Mouse (Mus musculus): ENCODE measurements around the gene 4933400A11Rik.

The 4933400A11Rik gene

DNA sequence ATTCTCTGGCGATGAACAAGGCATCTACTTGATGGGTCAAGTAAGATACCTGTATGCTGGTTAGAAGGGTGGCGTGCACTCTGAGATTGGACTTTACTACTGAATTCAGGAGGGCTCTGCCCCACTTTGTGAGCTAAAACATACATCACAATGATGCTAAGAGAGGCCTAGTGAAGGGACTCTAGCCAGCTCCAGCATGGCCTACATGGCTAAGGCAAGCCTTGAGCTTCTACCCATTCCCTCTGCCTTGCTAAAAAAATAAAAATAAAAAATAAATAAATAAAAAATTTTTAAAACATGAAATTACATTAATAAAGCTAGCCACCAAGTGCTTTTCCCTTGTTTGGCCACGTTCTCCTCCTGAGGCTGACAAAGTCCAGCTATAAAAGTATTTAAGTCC is at the start of gene 4933400A11Rik:
Gene 4933400A11Rik, minus strand, starts transcription at position 101 of the 400 bp plus-strand sequence.
- no peak for DNase-seq

DNA sequence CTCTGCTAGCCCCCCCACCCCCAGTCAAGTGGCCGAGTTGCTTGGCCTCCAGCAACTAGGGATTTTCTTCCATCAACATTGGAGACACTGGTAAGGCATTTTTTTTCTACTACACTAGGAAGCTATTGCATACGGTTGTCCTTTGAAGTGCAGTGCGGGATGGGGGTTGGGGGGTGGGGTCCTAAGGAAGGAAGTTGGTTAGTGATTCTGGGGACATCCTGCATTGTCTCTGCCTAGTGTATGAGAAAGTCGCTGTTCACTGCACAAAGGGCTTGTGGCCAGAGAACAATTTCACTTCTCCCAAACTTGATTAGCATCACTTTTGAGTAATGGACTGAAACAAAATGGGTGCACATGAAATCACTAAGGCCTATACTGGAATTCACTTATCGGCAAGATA is 48.7 kb upstream of the 4933400A11Rik start:
- peak; percentile 3 to 5 for DNase-seq

DNA sequence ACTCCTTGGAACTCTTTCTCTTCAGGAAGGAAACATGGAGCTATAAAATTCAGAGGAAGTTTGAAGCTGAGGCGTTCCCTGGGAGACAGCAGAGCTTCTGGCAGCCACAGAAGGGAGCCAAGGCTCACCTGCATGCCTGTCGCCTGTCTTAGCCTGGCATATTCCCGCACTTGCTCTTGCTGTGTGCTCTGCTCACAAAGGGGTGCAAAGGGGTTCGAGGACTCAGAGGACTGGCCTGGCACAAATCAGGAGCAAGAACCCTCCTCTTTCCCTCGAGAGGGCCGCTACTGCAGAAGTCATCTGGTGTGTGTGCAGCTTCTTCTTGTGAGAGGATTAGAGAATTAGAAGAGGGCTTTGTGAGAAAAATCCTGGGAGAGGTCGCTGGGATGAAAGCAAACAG is 48.3 kb upstream of the 4933400A11Rik start:
- DNase-seq: no peak

DNA sequence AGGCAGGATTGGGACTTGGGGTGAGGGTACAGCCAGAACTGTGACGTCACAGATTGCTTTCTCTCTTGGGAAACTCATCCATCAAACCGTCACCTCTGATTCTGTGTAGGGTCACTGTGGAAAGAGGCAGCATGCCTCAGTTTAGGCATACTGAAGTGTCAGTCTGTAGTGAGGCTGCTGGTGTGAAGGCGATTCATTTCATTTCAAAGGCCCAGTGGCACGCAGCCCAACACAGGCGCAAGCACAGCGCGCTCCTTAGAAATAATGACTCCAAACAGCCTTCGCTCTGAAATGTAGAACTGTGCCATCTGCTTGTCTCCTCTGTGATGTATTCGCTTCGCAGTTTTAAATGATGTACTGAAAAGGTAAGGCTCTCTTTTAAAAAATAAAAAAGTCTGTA is 47.5 kb upstream of the 4933400A11Rik start:
- DNase-seq: no peak

DNA sequence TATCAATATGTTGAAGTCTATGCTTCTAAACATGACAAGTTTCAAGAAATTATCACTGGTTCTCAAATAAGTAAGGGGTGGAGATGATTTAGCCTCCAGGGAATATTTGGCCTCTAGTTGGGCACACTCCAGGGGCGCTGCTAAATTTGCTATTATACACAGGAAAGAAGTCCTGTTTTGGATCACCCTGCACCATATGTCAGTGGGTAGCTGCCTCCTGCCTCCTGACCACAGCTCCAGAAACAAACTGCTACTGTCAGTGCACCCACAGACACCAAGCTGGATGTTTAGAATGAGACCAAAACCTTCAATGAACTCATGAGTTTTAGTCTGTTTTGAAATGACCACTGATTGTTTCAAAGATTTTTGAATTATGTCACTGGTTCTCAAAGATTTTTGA is 34.2 kb upstream of the 4933400A11Rik start:
- DNase-seq: no peak

DNA sequence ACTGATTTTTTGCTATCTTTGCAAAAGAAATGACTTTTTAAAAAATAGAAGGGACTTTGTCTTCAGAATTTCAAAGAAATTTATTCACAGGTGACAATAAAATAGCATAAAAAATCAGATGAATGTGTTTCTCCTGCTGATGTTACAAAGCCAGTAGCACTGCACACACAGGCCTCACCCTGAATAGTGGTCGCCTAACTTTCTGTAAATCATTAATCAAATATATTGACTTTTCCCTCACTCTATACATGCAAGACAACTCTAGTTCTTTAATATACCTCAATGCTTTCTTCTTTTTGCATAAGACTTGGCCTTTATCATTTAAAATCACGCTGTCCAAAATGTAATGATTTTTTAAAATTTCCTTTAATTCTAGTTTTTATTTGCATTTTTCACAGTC is 32.3 kb upstream of the 4933400A11Rik start:
- DNase-seq: no peak

DNA sequence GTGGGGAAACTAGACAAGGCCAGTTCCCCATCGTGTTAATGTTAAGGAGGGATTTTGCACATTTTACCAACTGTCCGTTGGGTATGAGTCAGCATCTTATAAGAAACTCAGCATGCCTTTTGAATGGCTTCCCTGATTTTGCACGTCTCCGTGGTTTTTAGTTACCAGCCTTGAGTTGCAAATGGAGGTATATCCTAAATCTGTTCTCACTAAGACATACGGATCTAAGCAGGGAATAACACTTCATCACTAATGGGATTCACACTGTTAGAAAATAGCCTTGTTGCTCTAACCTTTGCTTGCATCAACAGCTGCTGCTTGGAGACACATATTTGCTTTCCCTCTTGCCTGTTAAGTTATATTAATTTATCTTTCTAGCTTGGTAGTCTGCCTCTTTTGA is 31.9 kb upstream of the 4933400A11Rik start:
- no peak for DNase-seq

DNA sequence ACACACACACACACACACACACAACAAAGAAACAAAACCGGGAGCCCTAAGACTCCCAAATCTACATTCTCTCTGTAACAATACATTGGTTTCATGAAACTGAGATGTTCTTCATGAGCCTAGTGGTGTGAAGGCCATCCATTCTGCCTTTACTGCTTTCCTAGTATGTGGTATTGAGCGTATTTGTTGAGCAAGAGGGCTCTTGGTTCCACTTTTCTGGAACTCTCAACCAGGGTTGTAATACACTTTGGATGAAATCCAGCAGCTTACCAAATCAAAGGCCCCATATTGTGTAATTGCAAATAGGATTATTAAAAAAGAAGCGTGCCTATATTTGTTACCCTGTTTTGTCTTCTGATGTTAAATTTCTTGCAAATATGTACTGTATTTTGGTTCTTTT is 28.3 kb upstream of the 4933400A11Rik start:
- DNase-seq: no peak

DNA sequence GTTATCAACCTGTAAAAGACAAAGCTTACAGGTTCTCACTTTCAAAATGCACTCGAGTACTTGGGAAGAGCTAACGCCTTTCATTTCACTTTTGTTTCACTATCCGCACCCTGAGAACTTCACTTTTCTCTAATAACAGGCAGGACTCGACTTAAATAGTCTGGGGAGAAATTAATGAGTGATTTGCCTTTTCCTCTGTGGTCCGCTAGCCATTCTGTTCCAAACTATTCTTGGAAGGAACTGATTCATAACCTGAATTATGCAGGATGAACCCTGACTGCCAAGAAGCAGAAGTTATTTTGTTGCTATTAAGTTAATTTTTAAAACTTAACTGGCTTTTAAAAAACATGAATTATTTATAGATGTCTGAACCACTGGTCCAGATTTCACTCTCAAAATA is 26.4 kb upstream of the 4933400A11Rik start:
- no peak for DNase-seq

DNA sequence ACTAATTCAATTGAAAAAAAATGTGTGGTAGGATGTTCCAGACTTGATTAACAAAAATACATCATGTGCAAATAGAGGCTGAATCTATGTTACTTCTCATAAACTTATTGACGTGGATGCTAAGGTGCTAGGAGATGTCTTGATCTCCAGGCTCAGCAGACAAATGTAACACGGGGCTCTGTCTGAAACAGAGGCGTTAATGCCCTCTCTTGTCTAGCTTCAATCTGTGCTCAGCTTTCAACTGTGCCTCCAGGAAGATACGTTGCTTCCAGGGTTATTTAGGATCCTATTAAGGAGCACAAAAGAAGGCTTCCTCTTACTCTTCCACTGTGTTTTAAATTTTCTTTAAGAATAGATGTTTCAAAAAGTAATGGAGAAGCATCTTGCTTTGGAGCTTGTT is 20.8 kb upstream of the 4933400A11Rik start:
- DNase-seq: no peak

DNA sequence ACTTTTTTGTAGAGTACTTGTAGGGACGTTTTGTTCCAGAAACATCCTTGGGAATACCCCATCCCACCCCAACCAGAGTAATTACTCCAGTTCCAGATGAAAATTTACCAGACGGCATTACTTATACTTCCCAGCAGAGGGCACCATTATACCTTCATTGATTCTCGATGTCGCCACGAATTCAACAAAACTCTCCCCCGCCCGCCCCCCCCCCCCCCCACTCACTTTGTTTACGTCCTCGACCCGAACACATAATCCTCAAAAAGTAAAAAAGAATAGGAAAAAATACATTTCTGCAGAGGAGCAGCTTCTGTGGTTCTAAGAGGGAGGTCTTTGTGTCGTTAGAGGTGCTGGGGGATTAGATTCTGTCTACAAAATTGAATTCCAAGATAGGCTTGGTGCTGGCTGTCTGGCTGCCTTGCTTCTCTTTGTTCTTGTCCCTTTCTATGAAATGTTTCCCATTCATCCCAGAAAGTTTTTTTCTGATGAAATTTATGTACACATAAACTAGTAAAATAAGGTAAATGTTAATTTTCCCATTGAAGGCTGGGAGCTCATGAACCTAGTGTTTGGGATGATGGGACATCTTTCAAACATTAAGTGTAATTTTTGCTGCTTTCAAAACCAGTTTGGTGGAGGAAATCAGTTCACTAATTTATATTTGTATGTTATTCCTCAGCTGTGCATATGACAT is 19.7 kb upstream of the 4933400A11Rik start:
- no peak for DNase-seq

DNA sequence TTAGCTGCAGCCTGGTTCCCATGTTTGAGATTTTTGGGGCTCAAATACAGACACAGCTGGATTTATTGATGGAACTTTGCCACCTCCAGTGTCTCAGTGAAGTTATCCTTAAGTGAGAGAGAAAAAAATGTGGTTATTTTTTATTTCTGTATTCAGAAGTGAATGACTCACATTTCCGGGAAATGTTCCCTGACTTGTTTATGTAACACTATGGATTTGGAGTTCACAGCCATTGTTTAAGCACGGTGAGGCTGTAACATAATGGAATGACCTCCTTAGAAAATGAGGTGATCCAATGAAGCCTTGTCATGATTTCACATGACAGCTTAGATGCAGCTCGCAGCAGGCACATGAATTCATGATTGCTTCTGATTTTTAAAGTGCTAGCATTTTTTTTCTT is 17.7 kb upstream of the 4933400A11Rik start:
- DNase-seq: no peak

DNA sequence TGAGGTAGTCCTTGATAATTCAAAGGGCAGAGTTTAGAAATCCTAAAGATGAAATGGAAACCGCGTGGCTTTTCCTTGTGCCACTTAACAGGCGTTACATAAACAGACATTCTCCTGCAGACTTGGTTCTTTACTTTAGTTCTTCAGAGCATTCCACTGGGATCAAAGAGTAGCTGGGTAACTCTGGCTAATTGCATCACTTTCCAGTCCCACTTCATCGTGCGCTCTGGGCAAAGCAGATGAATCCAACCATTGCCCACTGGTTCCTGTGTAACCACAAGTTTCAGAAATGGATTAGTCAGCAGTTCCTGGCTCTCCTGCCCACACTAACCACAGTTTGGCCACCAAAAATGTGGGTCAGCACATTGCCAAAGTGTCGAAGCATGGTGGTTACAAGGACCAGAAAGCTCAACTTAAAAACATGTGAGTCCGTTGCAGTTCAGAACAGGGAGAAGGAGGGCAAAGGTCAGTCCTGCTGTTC is 15.4 kb upstream of the 4933400A11Rik start:
- no peak for DNase-seq

DNA sequence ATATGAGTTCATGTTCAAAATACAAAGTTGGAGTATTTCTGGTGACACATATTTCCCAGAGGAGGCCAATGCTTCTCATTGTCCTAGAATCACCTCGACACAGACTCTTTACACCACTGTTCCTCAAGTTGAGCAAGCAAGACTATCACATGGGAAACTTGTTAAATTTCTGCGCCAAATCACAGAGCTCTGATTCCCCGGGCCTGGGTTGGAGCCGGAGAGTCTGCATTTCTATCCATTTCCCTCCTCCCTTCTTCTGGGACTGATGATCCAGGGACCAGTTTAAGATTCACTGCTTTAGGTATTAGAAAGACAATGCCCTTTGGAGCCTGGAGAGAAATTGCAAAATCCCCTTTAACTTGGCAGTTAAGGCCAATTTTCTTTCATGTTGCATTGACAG is 15.0 kb upstream of the 4933400A11Rik start:
- no peak for DNase-seq

DNA sequence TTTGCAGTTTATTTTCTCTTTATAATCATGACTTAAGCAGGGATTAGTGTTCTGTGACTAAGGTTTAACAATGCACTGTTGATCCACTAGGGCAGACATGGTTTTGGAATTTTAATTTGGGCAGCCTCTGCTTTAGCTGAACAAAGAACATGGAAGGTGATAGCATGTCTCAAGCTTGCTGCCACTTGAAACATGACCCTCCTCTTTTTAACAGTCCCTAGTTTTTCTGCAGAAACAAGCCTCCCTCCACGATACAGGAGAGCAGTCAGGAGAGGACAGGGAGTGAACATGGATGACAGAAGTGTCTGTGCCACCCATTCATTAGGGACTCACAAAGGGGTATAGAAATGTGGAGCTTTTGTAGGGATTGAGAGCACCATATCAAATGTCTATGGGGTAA is 13.4 kb upstream of the 4933400A11Rik start:
- DNase-seq: no peak

DNA sequence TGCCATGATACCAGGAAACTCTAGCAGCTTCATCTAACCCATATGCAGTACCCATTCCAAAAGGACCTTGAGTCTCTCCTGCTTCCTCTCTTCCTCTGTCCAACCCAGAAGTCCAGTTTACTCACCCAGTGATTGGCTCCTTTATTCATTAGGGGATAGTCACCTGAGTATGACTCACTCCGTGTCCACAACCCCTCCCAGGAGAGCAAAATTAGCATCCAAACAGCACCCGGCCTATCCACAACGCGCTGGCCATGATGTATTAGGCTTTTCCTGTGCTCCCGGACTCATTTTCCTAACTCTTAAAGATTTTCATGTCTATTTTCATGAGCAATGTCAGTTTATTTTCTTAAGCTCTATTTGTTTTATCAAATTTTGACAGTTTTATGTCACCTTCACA is 10.3 kb upstream of the 4933400A11Rik start:
- DNase-seq: no peak

DNA sequence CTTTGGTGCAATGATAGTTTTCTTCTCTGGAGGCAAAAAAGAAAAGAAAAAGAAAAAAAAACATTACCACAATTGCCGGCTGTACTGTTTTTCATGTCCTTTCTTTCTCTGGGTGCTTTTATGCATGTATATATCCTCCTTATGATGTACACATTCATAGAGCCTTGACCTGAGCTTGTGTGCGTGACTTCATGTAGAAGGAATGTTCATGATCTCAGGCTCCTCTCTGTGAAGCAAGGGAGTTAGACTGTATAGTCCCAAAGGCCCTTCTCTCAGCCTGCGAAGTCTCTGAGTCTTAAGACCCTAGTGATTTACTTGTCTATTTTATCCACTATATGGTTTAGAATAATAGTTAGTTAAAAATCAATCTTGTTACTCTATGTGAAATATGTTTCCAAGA is 21.4 kb downstream of the 4933400A11Rik start:
- DNase-seq: no peak

DNA sequence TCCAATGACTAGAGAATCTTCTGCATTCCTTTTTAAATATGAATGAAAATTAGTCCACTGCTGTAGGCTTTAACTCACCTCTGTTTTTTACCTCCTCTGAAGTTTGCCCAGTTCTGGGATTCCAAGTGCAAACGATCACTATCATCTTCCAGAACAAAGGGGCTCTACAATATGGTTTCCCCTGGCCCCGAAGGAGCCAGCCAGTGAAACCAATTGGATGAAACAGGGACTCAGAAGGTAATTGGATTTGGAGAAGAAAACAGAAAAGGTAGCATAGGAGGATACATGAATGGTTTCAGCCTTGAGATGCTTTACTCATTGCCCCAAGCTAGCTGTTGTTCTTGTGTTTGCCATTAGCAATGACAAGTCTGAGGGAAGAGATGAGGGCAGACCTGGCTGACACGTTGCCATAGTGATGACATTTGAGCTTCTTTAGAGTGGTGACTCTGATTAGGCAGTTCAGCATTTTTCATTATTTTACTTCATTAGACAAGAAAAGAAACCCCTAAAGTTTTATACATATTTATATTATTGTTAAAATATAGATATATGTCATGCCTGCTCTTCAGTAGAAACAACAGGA is 44.0 kb downstream of the 4933400A11Rik start:
- no peak for DNase-seq

Measured in thymus, postnatal 36 days (tissue).